Mouse (Mus musculus) forebrain, embryonic 15.5 days (tissue): ENCODE data around the gene Ddt. TPM values are rescaled to one million over a fixed set of nuclear protein-coding genes. Genes with fewer than 3 reads are reported as not detected.

Experiments used
- ATAC-seq: fragments of 200-750 bp; cut with Nextera tagmentation; replicated peaks from 2 replicates; pipeline ENCODE4 v1.8.0; 2017; ENCODE audit warnings: mild to moderate bottlenecking, moderate TSS enrichment, moderate library complexity
- H3K27ac ChIP-seq: fragments of 300-500 bp; sonication (generic); replicated peaks from 2 replicates; pipeline ENCODE4 v1.5.1; 2015; ENCODE audit warnings: mild to moderate bottlenecking, inconsistent platforms
- H3K27me3 ChIP-seq: fragments of 300-500 bp; sonication (generic); 2 replicates; pipeline ENCODE4 v1.6.1; 2015; ENCODE audit warnings: inconsistent platforms
- H3K36me3 ChIP-seq: fragments of 300-500 bp; sonication (generic); 2 replicates; pipeline ENCODE4 v1.6.1; 2015; ENCODE audit warnings: mild to moderate bottlenecking, inconsistent platforms
- H3K4me1 ChIP-seq: fragments of 300-500 bp; sonication (generic); 2 replicates; pipeline ENCODE4 v1.6.1; 2015; ENCODE audit warnings: inconsistent platforms
- H3K4me2 ChIP-seq: fragments of 300-500 bp; sonication (generic); replicated peaks from 2 replicates; pipeline ENCODE4 v1.6.1; 2015; ENCODE audit warnings: mild to moderate bottlenecking, inconsistent platforms
- H3K4me3 ChIP-seq: fragments of 300-500 bp; sonication (generic); 2 replicates; pipeline ENCODE4 v1.5.1; 2015; ENCODE audit warnings: mild to moderate bottlenecking, inconsistent platforms
- H3K9ac ChIP-seq: fragments of 300-500 bp; sonication (generic); replicated peaks from 2 replicates; pipeline ENCODE4 v1.6.1; 2015; ENCODE audit warnings: mild to moderate bottlenecking, inconsistent platforms
- H3K9me3 ChIP-seq: fragments of 300-500 bp; sonication (generic); 2 replicates; pipeline ENCODE4 v1.6.1; 2016; ENCODE audit warnings: inconsistent platforms
- WGBS: fragments of 180-500 bp; shearing (Covaris S2); methylation state at CpG from one replicate; pipeline ENCODE4 v1.1.7; 2015; ENCODE audit warnings: mixed read lengths; 5-methylcytosine and 5-hydroxymethylcytosine counted together
- polyA plus RNA-seq: library from polyadenylated mRNA; unstranded; fragments of >200 nt; fragmentation: Nextera tagmentation; extraction: Ambion mirVana; gene quantifications from 2 replicates; pipeline ENCODE4 v1.2.1, GENCODE M21; 2015

The Ddt gene
- polyA plus RNA-seq, 1 experiment from 2014 or later = 62.2 TPM

- whole genome bisulfite sequencing = under 1% methylated on average over 27 of the region's 27 CpGs
- H3K27me3 ChIP-seq = no peaks in the 10 kb centered on the region
- ATAC-seq = peak; percentile 36
- peak overlapping the region; percentile 90 for H3K4me3 ChIP-seq
- peak overlapping the region; percentile 69 for H3K27ac ChIP-seq
- H3K9ac ChIP-seq = peak overlapping the region; percentile 42
- peaks cover 4% of the 10 kb centered on the region; the same call in 1 of the 2 replicates for H3K36me3 ChIP-seq
- peaks cover 15% of the 10 kb centered on the region for H3K4me1 ChIP-seq
- H3K4me2 ChIP-seq = peak overlapping the region; percentile 66
- H3K9me3 ChIP-seq = no peaks in the 10 kb centered on the region
These were observed 8.4 kb downstream of the Ddt start for GRCm38 (mm10) chr10:75764519-75765473.

DNA sequence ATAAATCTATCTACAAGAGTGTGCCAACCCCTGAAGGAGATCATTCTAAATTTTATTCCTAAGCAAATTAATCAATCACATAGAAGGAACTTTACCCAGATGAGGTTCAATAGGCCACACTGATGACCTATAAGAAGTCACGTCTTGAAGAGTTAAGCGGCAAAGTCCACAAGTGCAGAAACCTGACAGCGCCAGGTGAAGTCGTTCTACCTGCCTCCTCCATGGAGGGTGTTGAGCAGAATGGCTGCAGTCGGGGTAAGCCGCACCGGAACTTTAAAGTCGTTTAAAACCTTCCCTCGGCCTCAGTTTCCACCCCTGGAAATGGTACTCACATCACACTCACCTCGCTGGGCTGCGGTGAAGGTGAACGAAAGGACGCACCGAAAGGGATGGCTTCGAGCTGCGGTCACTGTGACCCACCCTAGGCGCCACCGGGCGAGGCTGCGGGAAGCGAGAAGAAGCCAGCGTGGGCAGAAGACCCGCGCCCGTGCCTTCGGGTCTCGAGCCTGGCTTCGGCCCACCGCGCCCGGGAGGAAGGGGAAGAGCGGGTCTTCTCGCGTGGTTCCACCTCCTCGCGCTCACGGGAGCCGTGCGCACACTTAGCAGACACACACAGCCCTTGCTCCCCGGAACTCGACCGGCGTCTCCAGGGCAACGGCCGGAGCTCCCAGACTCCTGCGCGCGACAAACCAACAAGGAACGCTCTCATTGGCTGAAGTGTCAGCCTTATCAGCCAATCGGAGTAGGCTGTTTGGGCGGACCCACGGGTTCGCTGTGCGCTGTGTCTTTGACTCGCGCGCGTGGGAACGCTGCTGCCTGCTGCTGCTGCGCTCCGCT is 9.3 kb downstream of the Ddt start, which contains the start of gene Cabin1:
Gene Cabin1 (minus strand): TSS at position 660 of the 837 bp plus-strand sequence.
- peak; percentile 99 for ATAC-seq
- WGBS = under 1% methylated on average over 61 of the region's 61 CpGs

DNA sequence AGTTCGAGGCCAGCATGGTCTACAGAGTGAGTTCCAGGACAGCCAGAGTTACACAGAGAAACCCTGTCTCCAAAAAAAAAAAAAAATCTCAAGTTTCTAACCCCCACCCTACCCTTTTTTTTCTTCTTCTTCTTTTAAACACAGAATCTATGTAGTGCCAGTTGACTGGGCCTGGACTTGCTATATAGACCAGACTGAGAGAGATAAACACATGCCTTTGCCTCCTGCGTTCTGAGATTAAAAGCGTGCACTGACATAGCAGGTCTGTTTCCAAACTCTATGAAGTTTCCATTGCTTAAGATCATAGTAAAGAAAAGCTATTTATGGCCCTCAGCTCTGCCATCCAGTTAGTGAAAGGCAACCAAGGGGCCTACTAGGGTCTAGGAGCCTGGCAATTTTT is 10.8 kb downstream of the Ddt start:
- 95% methylated on average over 3 of the region's 3 CpGs for whole genome bisulfite sequencing
- no peak overlapping the region for H3K9ac ChIP-seq
- no peaks in the 10 kb centered on the region for H3K9me3 ChIP-seq
- no peak for ATAC-seq
- no peaks in the 10 kb centered on the region for H3K27me3 ChIP-seq
- H3K4me3 ChIP-seq = no peak overlapping the region
- H3K4me1 ChIP-seq = peaks cover 15% of the 10 kb centered on the region
- no peak overlapping the region for H3K27ac ChIP-seq
- H3K4me2 ChIP-seq = peak overlapping the region; percentile 20; the same call in 1 of the 2 replicates
- peaks cover 9% of the 10 kb centered on the region for H3K36me3 ChIP-seq

More for the DNA sequence above, 9.3 kb downstream of the Ddt start, which contains the start of gene Cabin1:
- Histone ChIP-seq H3K27me3 (no peaks in the 10 kb centered on the region), H3K36me3 (peaks cover 4% of the 10 kb centered on the region; the same call in 1 of the 2 replicates), H3K4me2 (peak within 1 kb of the TSS; percentile 66), H3K27ac (peak within 1 kb of the TSS; percentile 79), H3K4me1 (peaks cover 15% of the 10 kb centered on the region), H3K9ac (peak within 1 kb of the TSS; percentile 90), H3K4me3 (peak within 1 kb of the TSS; percentile 90), H3K9me3 (no peaks in the 10 kb centered on the region)

GRCm38 (mm10) chr10:75760311-75760710 is 12.9 kb downstream of the Ddt start:
- no peak for ATAC-seq
- Histone ChIP-seq H3K4me2 (no peak overlapping the region), H3K9ac (no peak overlapping the region), H3K4me3 (no peak overlapping the region), H3K9me3 (no peaks in the 10 kb centered on the region), H3K4me1 (peaks cover 15% of the 10 kb centered on the region), H3K36me3 (peaks cover 11% of the 10 kb centered on the region), H3K27me3 (no peaks in the 10 kb centered on the region), H3K27ac (no peak overlapping the region)
- WGBS = 97% methylated on average over 3 of the region's 3 CpGs

- H3K27ac ChIP-seq = no peak overlapping the region
- H3K36me3 ChIP-seq = peaks cover 42% of the 10 kb centered on the region
- no peaks in the 10 kb centered on the region for H3K9me3 ChIP-seq
- no peak for ATAC-seq
- H3K4me1 ChIP-seq = no peaks in the 10 kb centered on the region; the same call in 1 of the 2 replicates
- no peak overlapping the region for H3K9ac ChIP-seq
- no peak overlapping the region for H3K4me2 ChIP-seq
- H3K27me3 ChIP-seq = no peaks in the 10 kb centered on the region
- WGBS = 95% methylated on average over 11 of the region's 11 CpGs
- H3K4me3 ChIP-seq = no peak overlapping the region
These were observed 16.5 kb downstream of the Ddt start for GRCm38 (mm10) chr10:75756719-75757118.

GRCm38 (mm10) chr10:75744017-75744416 is 29.2 kb downstream of the Ddt start:
- Histone ChIP-seq H3K9me3 (no peaks in the 10 kb centered on the region), H3K4me3 (no peak overlapping the region), H3K36me3 (peaks cover 72% of the 10 kb centered on the region), H3K4me2 (no peak overlapping the region), H3K4me1 (peaks cover 8% of the 10 kb centered on the region; the same call in 1 of the 2 replicates), H3K27me3 (no peaks in the 10 kb centered on the region), H3K27ac (peak overlapping the region; percentile 72), H3K9ac (no peak overlapping the region)
- peak; percentile 92 for ATAC-seq
- WGBS = 42% methylated on average over 3 of the region's 3 CpGs

DNA sequence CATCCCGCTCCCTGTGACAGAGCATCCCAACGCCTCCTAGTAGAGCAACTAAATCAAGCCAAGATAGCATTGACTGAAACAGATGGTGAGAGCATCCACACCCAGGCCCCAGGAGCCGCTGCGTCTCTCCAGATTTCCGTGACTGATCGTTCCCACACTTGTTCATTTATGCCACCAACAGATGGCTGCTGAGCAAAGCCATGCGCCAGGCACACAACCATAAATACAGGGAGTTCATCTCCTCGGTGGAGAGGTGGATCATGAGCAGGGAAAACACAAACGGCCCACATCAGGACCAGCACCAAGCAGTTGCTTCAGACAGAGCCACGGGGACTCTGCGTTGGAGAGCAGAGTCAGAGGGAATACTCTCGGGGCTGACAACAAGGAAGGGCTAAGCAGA is 29.8 kb downstream of the Ddt start:
- H3K27ac ChIP-seq = peak overlapping the region; percentile 72
- WGBS = 73% methylated on average over 12 of the region's 12 CpGs
- no peak overlapping the region for H3K4me2 ChIP-seq
- no peak overlapping the region for H3K9ac ChIP-seq
- peaks cover 74% of the 10 kb centered on the region for H3K36me3 ChIP-seq
- ATAC-seq = peak; percentile 51
- H3K4me3 ChIP-seq = no peak overlapping the region
- peaks cover 8% of the 10 kb centered on the region; the same call in 1 of the 2 replicates for H3K4me1 ChIP-seq
- H3K9me3 ChIP-seq = no peaks in the 10 kb centered on the region
- no peaks in the 10 kb centered on the region for H3K27me3 ChIP-seq

- 96% methylated on average over 3 of the region's 3 CpGs for WGBS
- H3K27ac ChIP-seq = no peak overlapping the region
- H3K9ac ChIP-seq = no peak overlapping the region
- no peaks in the 10 kb centered on the region for H3K27me3 ChIP-seq
- no peak overlapping the region for H3K4me2 ChIP-seq
- H3K9me3 ChIP-seq = no peaks in the 10 kb centered on the region
- H3K4me1 ChIP-seq = peaks cover 8% of the 10 kb centered on the region; the same call in 1 of the 2 replicates
- peaks cover 65% of the 10 kb centered on the region for H3K36me3 ChIP-seq
- no peak overlapping the region for H3K4me3 ChIP-seq
- ATAC-seq = no peak
These were observed 32.3 kb downstream of the Ddt start for GRCm38 (mm10) chr10:75740866-75741265.

DNA sequence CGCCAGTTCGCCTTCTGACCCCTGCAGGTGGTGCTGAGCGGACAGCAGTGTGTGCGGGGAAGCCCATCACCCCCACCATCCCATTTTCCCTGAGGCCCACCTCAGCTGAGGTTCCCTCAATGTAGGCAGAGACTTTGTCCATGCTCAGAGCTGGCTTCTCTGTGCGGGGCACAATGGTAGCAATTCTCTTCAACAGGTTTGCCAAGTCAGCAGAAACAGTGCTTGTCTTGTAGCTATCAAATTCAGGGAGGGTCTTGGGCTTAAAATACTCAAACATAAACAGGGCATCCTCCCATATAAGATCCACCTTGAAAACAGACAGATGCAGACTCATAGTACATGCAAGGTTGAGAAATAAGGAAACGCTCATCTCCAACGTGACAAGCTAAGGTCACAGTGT is 47.8 kb downstream of the Ddt start:
- ATAC-seq = no peak
- Histone ChIP-seq H3K9ac (no peak overlapping the region), H3K4me1 (no peaks in the 10 kb centered on the region), H3K4me3 (no peak overlapping the region), H3K9me3 (no peaks in the 10 kb centered on the region), H3K27ac (no peak overlapping the region), H3K4me2 (no peak overlapping the region), H3K27me3 (no peaks in the 10 kb centered on the region), H3K36me3 (peaks cover 81% of the 10 kb centered on the region)
- 95% methylated on average over 7 of the region's 7 CpGs for WGBS
